Mouse (Mus musculus): ENCODE measurements around the gene Ptn.

DNA sequence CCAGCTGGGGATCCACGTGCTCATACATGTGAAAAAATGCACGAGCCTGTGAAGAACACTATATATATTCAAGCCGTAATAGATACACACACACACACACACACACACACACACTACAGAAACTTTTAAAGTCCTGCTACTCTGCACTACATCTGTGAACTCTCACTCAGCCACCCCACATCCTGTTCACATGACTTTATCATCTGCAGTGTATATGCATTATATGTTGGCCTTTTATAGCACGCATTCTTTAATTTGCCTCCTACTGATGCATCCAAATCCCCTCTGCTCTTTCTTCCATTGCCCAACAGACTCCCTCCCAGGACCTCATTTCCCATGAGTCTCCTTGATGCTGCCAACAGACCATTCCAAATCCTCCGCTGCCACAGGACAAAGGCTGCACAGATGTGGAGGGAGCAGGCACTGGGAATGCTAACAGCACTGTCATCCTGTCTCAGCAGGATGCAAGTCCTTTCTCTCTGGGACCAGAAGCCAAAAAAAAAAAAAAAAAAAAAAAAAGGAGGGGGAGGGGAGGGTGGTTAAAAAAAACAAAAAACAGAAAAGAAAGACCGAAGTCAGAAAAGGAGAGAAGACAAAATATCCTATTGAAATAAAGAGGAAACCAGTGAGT, 47.7 kb upstream of the Ptn start:
- TF ChIP-seq CTCF (IDR thresholded peaks at IDR 0.05; ENCODE audit: control insufficient read depth, insufficient read depth, insufficient replicate concordance, low read depth, low read length): no peak
- TF ChIP-seq POLR2A (IDR thresholded peaks at IDR 0.05; ENCODE audit: control insufficient read depth, low read depth, low read length): no peak

Data from testis, adult 2 months (tissue).